Mouse (Mus musculus) natural killer cell, adult 2 months (primary cell): ENCODE measurements around the gene Gucy2f.
A peak's percentile ranks its signal among the peaks of the same experiment; 100 is the strongest.
"Not testable (repeated sequence)": the region's sequence is repeated elsewhere in the genome, so short reads cannot be mapped to it uniquely, and the experiment has no call there.

Experiments
- DNase-seq, 2 experiments: peaks; one replicate each; pipeline ENCODE4 v3.0.0; 2022; ENCODE audit warnings: low spot score in 2 of 2

Gucy2f gene

GRCm38 (mm10) chrX:142196831-142197230 lies at the start of gene Gucy2f:
Gene Gucy2f, minus strand, starts transcription at chrX:142196931.
- DNase-seq = no peak

GRCm38 (mm10) chrX:142245682-142246327 lies 49.1 kb upstream of the Gucy2f start:
- DNase-seq = no peak

GRCm38 (mm10) chrX:142237101-142237500 lies 40.4 kb upstream of the Gucy2f start:
- no peak for DNase-seq

- DNase-seq = not testable (repeated sequence)
Observed at GRCm38 (mm10) chrX:142236146-142236545, 39.4 kb upstream of the Gucy2f start.

GRCm38 (mm10) chrX:142228769-142229158 lies 32.0 kb upstream of the Gucy2f start:
- no peak for DNase-seq

GRCm38 (mm10) chrX:142228055-142228768 lies 31.5 kb upstream of the Gucy2f start:
- DNase-seq = peak; percentile 71 to 75

GRCm38 (mm10) chrX:142227398-142228054 lies 30.8 kb upstream of the Gucy2f start:
- no peak for DNase-seq

GRCm38 (mm10) chrX:142226542-142226941 lies 29.8 kb upstream of the Gucy2f start, which contains the start of gene Nxt2:
Gene Nxt2, plus strand, starts transcription at chrX:142226770.
- DNase-seq = no peak

GRCm38 (mm10) chrX:142200295-142200694 lies 3.6 kb upstream of the Gucy2f start:
- DNase-seq = peak; percentile 5 to 17

GRCm38 (mm10) chrX:142195551-142195950 lies 1.2 kb downstream of the Gucy2f start:
- DNase-seq = no peak

GRCm38 (mm10) chrX:142194420-142194819 lies 2.3 kb downstream of the Gucy2f start:
- no peak for DNase-seq

GRCm38 (mm10) chrX:142190355-142190754 lies 6.4 kb downstream of the Gucy2f start:
- no peak for DNase-seq

- no peak for DNase-seq
Observed at GRCm38 (mm10) chrX:142189023-142189703, 7.6 kb downstream of the Gucy2f start.

- DNase-seq = no peak
Observed at GRCm38 (mm10) chrX:142182026-142182425, 14.7 kb downstream of the Gucy2f start.

GRCm38 (mm10) chrX:142176981-142177380 lies 19.8 kb downstream of the Gucy2f start:
- DNase-seq = no peak

GRCm38 (mm10) chrX:142115779-142116178 lies 81.0 kb downstream of the Gucy2f start:
- no peak for DNase-seq

- DNase-seq = no peak
Observed at GRCm38 (mm10) chrX:142111236-142111635, 85.5 kb downstream of the Gucy2f start.

- DNase-seq = no peak
Observed at GRCm38 (mm10) chrX:142096904-142097303, 99.8 kb downstream of the Gucy2f start.

GRCm38 (mm10) chrX:142095579-142095978 lies 101.2 kb downstream of the Gucy2f start:
- DNase-seq = no peak

GRCm38 (mm10) chrX:142062585-142062984 lies 134.1 kb downstream of the Gucy2f start:
- no peak for DNase-seq
